Mouse (Mus musculus): ENCODE data around the gene Ptprg. TPM values are rescaled to one million over a fixed set of nuclear protein-coding genes. Genes with fewer than 3 reads are reported as not detected.
"Not testable (repeated sequence)": the region's sequence is repeated elsewhere in the genome, so short reads cannot be mapped to it uniquely, and the experiment has no call there.

The Ptprg gene
- total RNA-seq, 1 experiment from 2014 or later = not detected

GRCm38 (mm10) chr14:11932517-11932916 lies 379.2 kb downstream of the Ptprg start:
- no peak for ATAC-seq (replicated peaks in 1 of 2; ENCODE audit: insufficient read depth in 1 of 2, low FRiP score in 2 of 2, low TSS enrichment in 1 of 2, low read depth in 1 of 2, poor library complexity in 2 of 2, severe bottlenecking in 2 of 2)

DNA sequence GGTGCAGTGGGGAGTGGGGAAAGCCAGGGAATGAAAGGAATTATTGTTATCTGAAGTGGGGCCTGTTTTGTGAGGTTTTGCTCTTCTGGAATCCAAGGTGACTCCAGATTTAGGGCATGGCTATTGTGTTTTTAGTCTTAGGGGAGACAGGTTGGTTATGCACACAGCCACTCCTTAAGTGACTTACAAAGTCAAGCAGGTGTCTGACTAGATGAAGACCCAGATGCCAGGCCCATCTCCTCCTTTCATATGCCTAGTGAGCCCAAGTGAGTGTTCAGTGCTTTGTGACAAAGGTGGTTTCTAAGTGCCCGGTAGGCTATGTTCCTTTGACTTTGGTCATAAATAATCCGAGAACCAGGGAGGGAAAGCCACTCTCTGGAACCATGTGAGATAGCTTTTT lies 381.2 kb downstream of the Ptprg start:
- no peak for ATAC-seq (replicated peaks in 1 of 2; ENCODE audit: insufficient read depth in 1 of 2, low FRiP score in 2 of 2, low TSS enrichment in 1 of 2, low read depth in 1 of 2, poor library complexity in 2 of 2, severe bottlenecking in 2 of 2)

DNA sequence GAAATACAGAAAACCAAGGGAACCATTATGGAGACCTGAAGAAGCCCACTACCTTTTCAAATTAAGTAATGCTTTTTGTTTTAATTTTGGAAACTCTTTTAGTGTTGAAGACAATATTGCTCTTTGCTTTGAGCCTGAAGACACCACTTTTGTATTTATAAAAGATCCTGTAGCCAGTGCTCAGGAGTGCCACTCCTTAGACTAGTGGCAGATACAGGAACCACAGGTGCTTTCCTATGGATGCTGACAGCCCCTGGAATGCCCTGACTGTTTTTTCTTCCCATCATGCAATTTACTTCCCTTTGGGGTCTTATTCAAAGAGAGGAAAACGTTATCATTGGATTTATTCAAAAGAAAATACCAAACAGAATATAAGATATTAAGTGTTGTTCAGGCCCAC lies 381.9 kb downstream of the Ptprg start:
- ATAC-seq (replicated peaks in 1 of 2; ENCODE audit: insufficient read depth in 1 of 2, low FRiP score in 2 of 2, low TSS enrichment in 1 of 2, low read depth in 1 of 2, poor library complexity in 2 of 2, severe bottlenecking in 2 of 2) = no peak

DNA sequence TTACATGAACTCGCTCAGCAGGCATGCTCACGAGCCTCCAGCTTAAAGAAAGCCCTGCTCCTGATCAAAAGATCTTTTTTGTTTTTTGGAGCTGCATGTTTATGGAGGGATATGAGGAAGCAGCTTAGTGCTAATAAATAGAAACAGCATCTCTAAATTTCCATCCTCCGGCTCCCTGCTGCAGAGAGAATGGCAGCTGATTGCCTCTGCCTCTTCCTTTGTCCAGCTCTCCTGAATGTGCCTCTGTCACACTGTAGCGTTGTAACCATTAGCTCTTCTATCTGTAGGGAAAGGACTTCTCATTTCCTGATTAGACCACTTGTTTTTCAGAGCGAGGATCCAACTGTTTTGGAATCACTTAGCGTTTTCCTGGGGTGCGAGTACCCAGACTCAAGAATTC lies 382.4 kb downstream of the Ptprg start:
- ATAC-seq (replicated peaks in 1 of 2; ENCODE audit: insufficient read depth in 1 of 2, low FRiP score in 2 of 2, low TSS enrichment in 1 of 2, low read depth in 1 of 2, poor library complexity in 2 of 2, severe bottlenecking in 2 of 2) = no peak

GRCm38 (mm10) chr14:11938912-11939311 lies 385.6 kb downstream of the Ptprg start:
- ATAC-seq (replicated peaks in 1 of 2; ENCODE audit: insufficient read depth in 1 of 2, low FRiP score in 2 of 2, low TSS enrichment in 1 of 2, low read depth in 1 of 2, poor library complexity in 2 of 2, severe bottlenecking in 2 of 2) = no peak

- ATAC-seq (replicated peaks in 1 of 2; ENCODE audit: insufficient read depth in 1 of 2, low FRiP score in 2 of 2, low TSS enrichment in 1 of 2, low read depth in 1 of 2, poor library complexity in 2 of 2, severe bottlenecking in 2 of 2) = no peak
Measured at GRCm38 (mm10) chr14:11941989-11942514, 388.7 kb downstream of the Ptprg start.

DNA sequence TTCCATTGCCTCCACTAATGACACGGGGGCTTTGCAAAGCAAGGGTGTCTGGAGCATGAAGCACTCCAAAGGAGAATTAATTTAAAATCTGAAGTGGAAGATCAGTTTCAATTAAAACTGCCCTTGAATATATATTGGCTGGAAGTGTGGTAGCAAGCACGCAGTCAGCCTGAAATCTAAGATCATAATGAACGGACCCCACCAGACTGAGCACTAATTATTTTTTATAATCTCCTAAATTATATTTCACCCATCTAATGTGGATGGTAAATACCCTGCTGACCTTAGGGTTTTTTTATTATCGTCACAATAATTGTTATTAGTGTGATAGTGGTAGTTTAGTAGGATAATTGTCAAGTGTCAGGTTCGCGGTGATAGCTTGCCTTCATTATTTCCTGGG lies 397.0 kb downstream of the Ptprg start:
- no peak for ATAC-seq (replicated peaks in 1 of 2; ENCODE audit: insufficient read depth in 1 of 2, low FRiP score in 2 of 2, low TSS enrichment in 1 of 2, low read depth in 1 of 2, poor library complexity in 2 of 2, severe bottlenecking in 2 of 2)

DNA sequence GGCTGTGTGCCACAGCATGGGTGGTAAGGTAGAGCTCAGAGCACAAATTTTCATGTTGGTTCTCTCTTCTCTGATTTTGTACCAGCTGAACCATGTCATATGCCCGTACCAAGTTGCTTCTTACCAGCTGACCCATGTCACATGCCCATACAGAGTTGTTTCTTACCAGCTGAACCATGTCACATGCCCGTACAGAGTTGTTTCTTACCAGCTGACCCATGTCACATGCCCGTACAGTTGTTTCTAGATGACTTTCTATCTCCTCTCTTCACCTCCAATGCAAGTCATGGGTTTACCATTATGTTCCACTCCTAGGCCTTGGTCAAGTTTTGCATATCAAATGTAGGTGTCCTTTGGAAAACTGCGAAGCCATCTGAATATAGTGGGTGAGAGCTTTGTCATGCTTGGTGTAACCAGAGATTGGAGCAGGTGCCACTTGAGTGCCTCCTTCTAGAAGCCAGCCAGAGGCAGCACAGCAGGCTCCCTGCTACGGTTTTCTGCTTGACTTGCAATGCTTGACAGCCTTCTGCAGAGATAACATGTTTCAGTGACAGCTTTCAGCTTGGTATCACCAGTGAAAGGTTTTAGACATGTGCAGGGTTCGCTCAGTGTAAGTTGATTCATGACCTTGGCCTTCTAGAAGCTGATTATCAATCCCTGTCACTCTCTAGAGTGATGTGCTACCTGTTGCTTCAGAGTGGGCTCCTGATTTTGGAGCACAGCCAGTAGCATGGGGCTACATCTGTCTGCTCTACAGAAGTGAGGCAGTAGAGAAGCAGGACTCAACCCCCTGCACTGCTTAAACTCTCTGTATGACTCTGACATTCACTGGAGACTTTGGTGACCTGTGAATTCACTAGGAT lies 401.9 kb downstream of the Ptprg start:
- no peak for ATAC-seq (replicated peaks in 1 of 2; ENCODE audit: insufficient read depth in 1 of 2, low FRiP score in 2 of 2, low TSS enrichment in 1 of 2, low read depth in 1 of 2, poor library complexity in 2 of 2, severe bottlenecking in 2 of 2)

- no peak for ATAC-seq (replicated peaks in 1 of 2; ENCODE audit: insufficient read depth in 1 of 2, low FRiP score in 2 of 2, low TSS enrichment in 1 of 2, low read depth in 1 of 2, poor library complexity in 2 of 2, severe bottlenecking in 2 of 2)
Measured at GRCm38 (mm10) chr14:11960269-11961121, 407.2 kb downstream of the Ptprg start.

DNA sequence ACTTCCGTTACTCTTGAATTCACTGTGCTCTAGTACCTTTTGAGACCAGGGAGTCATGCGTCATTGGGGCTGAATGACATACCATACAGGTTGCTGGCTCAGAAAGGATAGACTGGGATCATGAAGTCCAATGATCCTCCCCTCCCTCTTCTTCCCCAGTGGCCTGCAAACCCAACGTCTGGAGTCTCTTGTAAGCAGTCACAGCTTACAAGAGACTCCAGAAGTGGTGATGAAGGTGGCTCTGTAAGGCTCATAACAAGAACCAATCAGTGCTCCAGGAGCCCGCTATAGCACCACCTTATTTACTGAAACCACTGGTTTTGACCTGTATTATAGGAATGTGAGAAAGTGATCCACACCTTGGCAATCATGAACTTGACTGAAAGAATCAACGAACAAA lies 408.8 kb downstream of the Ptprg start:
- ATAC-seq (replicated peaks in 1 of 2; ENCODE audit: insufficient read depth in 1 of 2, low FRiP score in 2 of 2, low TSS enrichment in 1 of 2, low read depth in 1 of 2, poor library complexity in 2 of 2, severe bottlenecking in 2 of 2) = no peak

DNA sequence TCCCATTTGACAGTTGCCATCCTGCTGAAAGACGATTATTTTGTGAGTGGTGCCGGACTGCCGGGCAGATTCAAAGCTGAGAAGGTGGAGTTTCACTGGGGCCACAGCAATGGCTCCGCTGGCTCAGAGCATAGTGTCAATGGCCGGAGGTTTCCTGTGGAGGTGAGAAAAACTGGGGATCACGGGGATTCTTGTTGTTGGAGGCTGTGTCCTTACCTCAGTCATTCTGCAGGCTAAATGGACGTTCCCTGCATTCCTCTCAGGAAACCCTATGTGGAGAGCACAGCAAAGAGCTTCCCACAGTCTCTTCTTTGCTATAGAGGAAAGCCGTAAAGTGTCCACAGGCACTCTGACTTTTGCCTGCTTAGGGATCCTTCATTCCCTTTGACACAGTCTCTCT lies 409.2 kb downstream of the Ptprg start:
- ATAC-seq (replicated peaks in 1 of 2; ENCODE audit: insufficient read depth in 1 of 2, low FRiP score in 2 of 2, low TSS enrichment in 1 of 2, low read depth in 1 of 2, poor library complexity in 2 of 2, severe bottlenecking in 2 of 2) = no peak

DNA sequence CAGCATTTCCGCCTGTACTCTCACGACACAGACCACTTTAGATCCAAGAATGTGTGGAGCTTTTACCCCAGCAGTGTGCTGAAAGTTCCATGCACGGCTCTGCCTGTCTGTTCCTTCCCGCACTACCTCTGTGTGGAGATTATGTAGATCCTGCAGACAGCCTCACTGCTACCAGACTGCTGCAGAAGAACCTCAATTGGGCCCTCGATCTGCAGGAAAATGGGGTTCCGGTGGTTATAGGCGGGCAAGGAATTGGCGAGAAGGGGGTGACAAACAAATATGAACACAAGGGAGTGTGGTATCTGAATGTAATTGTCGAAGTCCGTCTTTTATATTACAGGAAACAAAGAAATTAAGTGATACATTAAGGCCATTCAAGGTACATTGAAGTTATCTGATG lies 410.5 kb downstream of the Ptprg start:
- ATAC-seq (replicated peaks in 1 of 2; ENCODE audit: insufficient read depth in 1 of 2, low FRiP score in 2 of 2, low TSS enrichment in 1 of 2, low read depth in 1 of 2, poor library complexity in 2 of 2, severe bottlenecking in 2 of 2) = no peak

DNA sequence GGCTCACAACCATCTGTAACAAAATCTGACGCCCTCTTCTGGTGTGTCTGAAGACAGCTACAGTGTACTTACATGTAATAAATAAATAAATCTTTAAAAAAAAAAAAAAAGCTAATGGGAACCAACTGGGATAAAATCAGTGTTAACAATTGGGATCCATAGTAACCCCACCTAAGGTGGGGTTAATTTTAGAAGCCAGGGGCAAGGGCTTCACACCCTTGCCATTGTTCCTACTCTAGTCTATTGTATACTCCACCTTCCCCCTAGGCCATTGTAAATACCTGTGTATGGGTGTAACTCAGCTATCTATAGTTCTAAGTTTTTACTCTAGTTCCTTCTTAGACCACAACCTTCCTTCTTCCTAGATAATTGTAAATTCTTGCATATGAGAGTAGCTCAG lies 411.0 kb downstream of the Ptprg start:
- ATAC-seq (replicated peaks in 1 of 2; ENCODE audit: insufficient read depth in 1 of 2, low FRiP score in 2 of 2, low TSS enrichment in 1 of 2, low read depth in 1 of 2, poor library complexity in 2 of 2, severe bottlenecking in 2 of 2) = not testable (repeated sequence)

DNA sequence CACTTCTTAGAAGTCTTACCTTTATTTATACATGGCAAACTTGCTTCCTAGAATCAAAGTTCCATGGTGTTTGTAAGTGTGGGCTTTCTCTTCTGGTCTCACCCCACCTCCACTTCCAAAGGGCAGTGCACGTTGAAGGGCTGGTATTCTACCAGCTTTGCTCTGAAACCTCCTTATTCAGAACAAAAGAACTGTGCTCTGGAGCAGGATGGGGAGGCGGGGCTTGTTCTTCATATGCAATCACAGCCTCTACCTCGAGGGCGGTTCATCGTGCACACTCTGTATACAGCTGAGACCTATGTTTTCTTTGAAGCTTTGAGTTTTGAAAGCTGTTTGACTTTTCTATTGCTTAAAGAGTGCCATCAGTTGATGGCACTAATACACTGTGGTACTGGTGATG lies 412.5 kb downstream of the Ptprg start:
- no peak for ATAC-seq (replicated peaks in 1 of 2; ENCODE audit: insufficient read depth in 1 of 2, low FRiP score in 2 of 2, low TSS enrichment in 1 of 2, low read depth in 1 of 2, poor library complexity in 2 of 2, severe bottlenecking in 2 of 2)

- ATAC-seq (replicated peaks in 1 of 2; ENCODE audit: insufficient read depth in 1 of 2, low FRiP score in 2 of 2, low TSS enrichment in 1 of 2, low read depth in 1 of 2, poor library complexity in 2 of 2, severe bottlenecking in 2 of 2) = no peak
Measured at GRCm38 (mm10) chr14:11981764-11982163, 428.4 kb downstream of the Ptprg start.

DNA sequence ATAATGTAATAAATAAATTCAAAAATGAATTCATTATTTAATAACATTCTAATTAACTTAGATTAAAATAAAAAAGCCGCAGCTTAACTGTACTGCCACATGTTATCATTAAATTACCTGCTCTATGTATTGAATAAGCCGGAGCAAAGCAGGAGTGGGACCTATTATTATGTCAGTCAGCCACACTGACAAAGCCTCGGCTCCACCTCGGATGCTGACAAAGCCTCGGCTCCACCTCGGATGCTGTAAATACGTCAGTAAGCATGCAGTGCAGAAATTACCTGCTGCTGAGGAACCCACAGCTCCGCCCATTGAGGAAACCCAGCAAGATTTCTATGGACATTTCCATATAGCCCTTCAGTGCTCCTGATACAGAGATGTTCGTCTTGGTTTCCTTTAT lies 429.7 kb downstream of the Ptprg start:
- no peak for ATAC-seq (replicated peaks in 1 of 2; ENCODE audit: insufficient read depth in 1 of 2, low FRiP score in 2 of 2, low TSS enrichment in 1 of 2, low read depth in 1 of 2, poor library complexity in 2 of 2, severe bottlenecking in 2 of 2)

DNA sequence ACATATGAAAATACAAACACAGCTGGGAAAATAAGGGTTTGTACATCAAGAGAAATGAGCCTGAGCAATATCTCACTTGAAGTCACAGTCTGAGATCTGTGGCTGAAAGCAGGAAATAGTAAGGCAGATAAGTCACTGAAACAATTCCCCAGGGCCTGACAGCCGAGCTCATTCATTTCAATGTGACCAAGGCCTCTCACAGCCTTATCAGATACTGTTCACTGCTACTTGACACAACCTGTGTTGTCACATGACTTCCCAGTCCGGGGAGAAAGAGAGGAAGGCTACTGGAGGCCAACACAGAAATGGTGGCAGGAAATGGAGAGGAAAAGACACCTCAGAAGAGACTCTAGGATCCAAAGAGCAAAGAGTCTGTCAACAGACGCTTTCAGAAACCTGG lies 430.8 kb downstream of the Ptprg start:
- ATAC-seq (replicated peaks in 1 of 2; ENCODE audit: insufficient read depth in 1 of 2, low FRiP score in 2 of 2, low TSS enrichment in 1 of 2, low read depth in 1 of 2, poor library complexity in 2 of 2, severe bottlenecking in 2 of 2) = no peak

- no peak for ATAC-seq (replicated peaks in 1 of 2; ENCODE audit: insufficient read depth in 1 of 2, low FRiP score in 2 of 2, low TSS enrichment in 1 of 2, low read depth in 1 of 2, poor library complexity in 2 of 2, severe bottlenecking in 2 of 2)
Measured at GRCm38 (mm10) chr14:11988975-11989374, 435.6 kb downstream of the Ptprg start.
